ENCODE assay signal across 8 mouse cellular contexts in the genomic region with DNA sequence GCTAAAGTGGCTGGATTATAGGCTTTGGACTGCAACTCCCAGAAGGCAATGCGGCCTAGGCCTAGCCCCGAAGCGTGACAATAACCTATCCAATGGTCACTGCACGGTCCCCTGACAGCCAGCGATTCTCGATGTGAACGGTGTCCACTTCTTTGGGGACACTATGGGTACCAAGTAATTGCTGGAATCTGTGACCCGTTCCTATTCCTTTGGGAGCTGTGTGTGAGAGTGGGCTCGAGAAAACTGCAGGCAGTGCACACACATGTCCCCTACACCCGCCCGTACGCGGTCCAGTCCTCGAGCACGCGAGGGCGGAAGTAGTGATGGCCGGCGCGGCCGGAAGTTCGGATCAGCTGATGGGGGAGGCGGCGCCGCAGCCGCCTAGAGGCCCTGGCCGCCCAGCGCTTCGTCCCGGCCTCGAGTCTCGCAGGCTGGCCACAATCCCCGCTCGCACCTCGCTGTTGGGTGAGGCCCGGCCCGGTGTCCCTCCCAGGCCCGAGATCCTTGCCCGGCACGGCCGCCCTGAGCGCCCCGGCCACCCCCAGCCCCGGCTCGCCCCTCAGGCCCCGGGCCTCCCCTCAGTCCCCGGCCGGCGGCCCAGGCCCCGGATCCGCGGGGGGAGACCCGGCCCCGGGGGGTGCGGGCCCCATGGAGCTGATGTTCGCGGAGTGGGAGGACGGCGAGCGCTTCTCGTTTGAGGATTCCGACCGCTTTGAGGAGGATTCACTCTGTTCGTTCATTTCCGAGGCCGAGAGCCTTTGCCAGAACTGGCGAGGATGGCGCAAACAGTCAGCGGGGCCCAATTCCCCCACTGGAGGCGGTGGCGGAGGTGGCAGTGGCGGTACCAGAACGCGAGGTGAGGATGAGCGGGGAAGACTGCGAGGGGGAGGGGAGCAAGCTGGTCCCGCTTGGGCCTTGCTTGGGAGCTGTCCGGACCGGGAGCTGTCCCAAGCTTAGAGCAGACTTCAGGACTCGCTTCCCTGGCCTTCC. TPM values are rescaled to one million over a fixed set of nuclear protein-coding genes. Genes with fewer than 3 reads are reported as not detected.
A peak's percentile ranks its signal among the peaks of the same experiment; 100 is the strongest.
DNase-seq lines count a peak whose midpoint lies in the region; ATAC-seq lines count a peak whose summit lies in the region.

A gene (plus strand): TSS at position 352 of the 990 bp plus-strand sequence.

- ATAC-seq in hindbrain, embryonic 12.5 days (ENCODE audit: low FRiP score), result peak; percentile 94

- peaks cover 19% of the 10 kb centered on the region for H3K4me1 ChIP-seq in hindbrain, embryonic 12.5 days

- H3K36me3 ChIP-seq in hindbrain, embryonic 12.5 days, result peaks cover 34% of the 10 kb centered on the region

- no peaks in the 10 kb centered on the region for H3K9me3 ChIP-seq in hindbrain, embryonic 12.5 days (replicated peaks)

- no peaks in the 10 kb centered on the region for H3K27me3 ChIP-seq in hindbrain, embryonic 12.5 days

- H3K27ac ChIP-seq in hindbrain, embryonic 12.5 days, result peak within 1 kb of the TSS; percentile 88

- DNase-seq in MN1 (ENCODE audit: low spot score), result peak; percentile 89
- peak; percentile 91 for DNase-seq in cerebellum, adult 9-11 months
- DNase-seq in frontal cortex, postnatal 10 days (ENCODE audit: low spot score in 2 of 2), result peak; percentile 76 to 89
- peak; percentile 92 for DNase-seq in layer of hippocampus, postnatal 14 days (ENCODE audit: low spot score in 2 of 2)
- DNase-seq in lung, postnatal 14 days, result peak; percentile 90
- DNase-seq in retina, adult 2 months (ENCODE audit: low read depth, low spot score), result peak; percentile 84
- DNase-seq in thymus, postnatal 36 days, result peak; percentile 69 to 74

- under 1% methylated on average over 70 of the region's 80 CpGs for WGBS in hindbrain, embryonic 12.5 days

- H3K4me3 ChIP-seq in hindbrain, embryonic 12.5 days, result peak within 1 kb of the TSS; percentile 99

- peak within 1 kb of the TSS; percentile 99 for H3K9ac ChIP-seq in hindbrain, embryonic 12.5 days

- peak within 1 kb of the TSS; percentile 72 for H3K4me2 ChIP-seq in hindbrain, embryonic 12.5 days (replicated peaks)

RNA-seq across cellular contexts. Expression of the gene that starts here (rescaled TPM):
- 53.8 and 60.1 TPM in 2 replicates for polyA plus RNA-seq in hindbrain, embryonic 12.5 days (2016; fragmentation: Nextera tagmentation; extraction: Ambion mirVana)
- total RNA-seq in layer of hippocampus, postnatal 14 days (2021), result 100 to 1,000 TPM; 142 to 161 TPM

Comparison
In these comparisons a context has a peak if more than half of its experiments do, and no peak if none do; other contexts are left out.
1. Peak in every context shown above with its lines: DNase-seq, ATAC-seq, H3K4me3 ChIP-seq and H3K27ac ChIP-seq.